Mouse (Mus musculus): ENCODE measurements around the gene Terf2.
"Not testable (repeated sequence)": the region's sequence is repeated elsewhere in the genome, so short reads cannot be mapped to it uniquely, and the experiment has no call there.

The Terf2 gene

GRCm38 (mm10) chr8:107065511-107066496 is 30.5 kb downstream of the Terf2 start, which contains the start of gene Tmed6:
TSS of gene Tmed6 (minus strand) at chr8:107065644.
- intact Hi-C loops (cut with DNase I) = no loop called here

GRCm38 (mm10) chr8:107062613-107063012 is 33.7 kb downstream of the Terf2 start:
- intact Hi-C loops (cut with DNase I) = no loop called here

- intact Hi-C loops (cut with DNase I) = loop anchor here (5.0 kb wide), 1 partner anchor 40 kb away; the partner anchor contains the start of gene Terf2
Observed at GRCm38 (mm10) chr8:107056973-107057369, 39.4 kb downstream of the Terf2 start.

GRCm38 (mm10) chr8:107056076-107056972 is 40.0 kb downstream of the Terf2 start, which contains the start of the genes Cog8 and Nip7:
TSS of gene Cog8 (minus strand) at chr8:107056689.
TSS of gene Nip7 (plus strand) at chr8:107056877.
- intact Hi-C loops (cut with DNase I) = loop anchor here (5.0 kb wide), 1 partner anchor 41 kb away; the partner anchor contains the start of gene Terf2

GRCm38 (mm10) chr8:107052046-107052445 is 44.3 kb downstream of the Terf2 start:
- intact Hi-C loops (cut with DNase I) = no loop called here

GRCm38 (mm10) chr8:107049480-107049879 is 46.9 kb downstream of the Terf2 start:
- intact Hi-C loops (cut with DNase I) = no loop called here

GRCm38 (mm10) chr8:107048061-107048941 is 48.0 kb downstream of the Terf2 start, which contains the start of gene Pdf:
TSS of gene Pdf (minus strand) at chr8:107048614.
- intact Hi-C loops (cut with DNase I) = no loop called here

GRCm38 (mm10) chr8:107046976-107047375 is 49.4 kb downstream of the Terf2 start:
- intact Hi-C loops (cut with DNase I) = no loop called here

- intact Hi-C loops (cut with DNase I) = no loop called here
Observed at GRCm38 (mm10) chr8:107045478-107045877, 50.9 kb downstream of the Terf2 start.

GRCm38 (mm10) chr8:107040632-107041031 is 55.7 kb downstream of the Terf2 start:
- intact Hi-C loops (cut with DNase I) = no loop called here

- intact Hi-C loops (cut with DNase I) = no loop called here
Observed at GRCm38 (mm10) chr8:107036626-107037025, 59.7 kb downstream of the Terf2 start.

GRCm38 (mm10) chr8:107035641-107036040 is 60.7 kb downstream of the Terf2 start:
- intact Hi-C loops (cut with DNase I) = no loop called here

GRCm38 (mm10) chr8:107033609-107034008 is 62.7 kb downstream of the Terf2 start:
- intact Hi-C loops (cut with DNase I) = not testable (repeated sequence)

- intact Hi-C loops (cut with DNase I) = no loop called here
Observed at GRCm38 (mm10) chr8:107031577-107032090, 64.7 kb downstream of the Terf2 start.

GRCm38 (mm10) chr8:107030650-107031576 is 65.4 kb downstream of the Terf2 start, which contains the start of gene Vps4a:
TSS of gene Vps4a (plus strand) at chr8:107031222.
- intact Hi-C loops (cut with DNase I) = no loop called here

- intact Hi-C loops (cut with DNase I) = no loop called here
Observed at GRCm38 (mm10) chr8:107030058-107030457, 66.3 kb downstream of the Terf2 start.

GRCm38 (mm10) chr8:107029310-107029709 is 67.0 kb downstream of the Terf2 start:
- intact Hi-C loops (cut with DNase I) = no loop called here

- intact Hi-C loops (cut with DNase I) = no loop called here
Observed at GRCm38 (mm10) chr8:107023479-107023878, 72.9 kb downstream of the Terf2 start.
